Mouse (Mus musculus) left cerebral cortex, postnatal 4 days (tissue): ENCODE measurements around the gene Unc5b. TPM values are rescaled to one million over a fixed set of nuclear protein-coding genes. Genes with fewer than 3 reads are reported as not detected.
"Not testable (repeated sequence)": the region's sequence is repeated elsewhere in the genome, so short reads cannot be mapped to it uniquely, and the experiment has no call there.

Experiments used
- DNase-seq: peaks from one replicate; pipeline ENCODE4 v3.0.0-alpha.2; 2022
- intact Hi-C: fragments of 180-260 bp; cut with DNase I; formaldehyde crosslinking; loops from one replicate; pipeline ENCODE4 v1.15.1; 2025
- total RNA-seq, 2 experiments: library from RNA; stranded (reverse); gene quantifications; 2 replicates each; pipeline ENCODE4 v1.2.3; 2021

Gene Unc5b
- total RNA-seq, 2 experiments from 2014 or later: 7.2 to 9.1 TPM

- intact Hi-C loops: no loop called here
- DNase-seq: peak; percentile 96
Measured at GRCm38 (mm10) chr10:60760377-60760776, 71.0 kb downstream of the Unc5b start.

DNA sequence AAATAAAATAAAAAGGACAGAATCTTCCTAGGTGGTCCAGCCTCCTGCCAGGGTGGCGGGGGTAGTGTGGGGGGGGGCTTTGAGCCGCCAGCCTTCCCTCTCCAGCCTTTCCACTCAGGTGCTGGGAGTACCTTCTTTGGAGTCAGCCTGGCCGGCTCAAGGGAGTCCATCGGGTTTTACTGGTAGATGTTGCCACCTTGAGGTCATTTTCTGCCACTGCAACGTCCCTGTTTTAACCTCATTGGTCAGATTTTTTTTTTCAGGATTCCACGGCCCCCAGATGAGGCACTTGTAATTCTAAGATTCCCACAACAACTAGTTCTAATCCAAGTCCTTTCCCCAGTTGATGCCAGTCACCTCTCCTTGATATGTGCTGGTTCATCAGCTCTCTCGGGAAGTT lies 74.4 kb downstream of the Unc5b start:
- intact Hi-C loops: loop anchor here (5.0 kb wide), 1 partner anchor 450 kb away; no protein-coding TSS in a partner anchor
- DNase-seq: peak; percentile 75

DNA sequence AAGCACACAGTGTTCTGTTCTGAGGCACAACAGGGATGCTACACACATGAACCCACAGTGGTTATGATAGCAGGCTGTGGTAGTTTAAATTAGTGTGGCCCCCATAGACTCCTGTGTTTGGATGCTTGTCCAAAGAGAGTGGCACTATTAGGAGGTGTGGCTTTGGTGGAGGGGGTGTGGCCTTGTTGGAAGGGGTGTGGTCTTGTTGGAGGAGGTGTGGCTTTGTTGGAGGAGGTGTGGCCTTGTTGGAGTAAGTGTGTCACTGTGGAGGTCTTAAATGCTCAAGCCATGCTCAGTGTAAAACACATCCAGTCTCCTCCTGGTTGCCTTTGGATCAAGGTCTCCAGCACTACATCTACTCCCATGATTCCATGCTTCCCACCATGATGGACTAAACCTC lies 75.2 kb downstream of the Unc5b start:
- intact Hi-C loops: loop anchor here (5.0 kb wide), 1 partner anchor 449 kb away; no protein-coding TSS in a partner anchor
- no peak for DNase-seq

DNA sequence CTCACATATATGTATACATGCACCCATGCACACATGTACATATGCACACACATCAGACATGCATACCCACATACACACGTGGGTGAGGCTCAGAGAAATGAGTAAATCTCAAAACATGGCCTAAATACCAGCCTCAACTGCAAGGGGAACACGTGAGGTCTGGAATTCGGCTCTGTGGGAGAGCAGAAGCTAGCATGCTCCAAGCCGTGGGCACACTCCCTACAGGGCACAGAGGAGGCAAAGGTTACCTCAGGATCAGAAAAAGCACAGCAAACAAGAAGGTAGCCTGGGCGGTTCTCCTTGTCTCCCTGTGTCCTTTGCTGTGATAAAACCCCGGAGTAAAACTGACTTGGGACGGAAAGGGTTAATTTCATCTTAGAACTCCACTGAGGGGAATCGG lies 77.4 kb downstream of the Unc5b start:
- DNase-seq: no peak
- intact Hi-C loops: loop anchor here (5.0 kb wide), 1 partner anchor 347 kb away; no protein-coding TSS in a partner anchor

DNA sequence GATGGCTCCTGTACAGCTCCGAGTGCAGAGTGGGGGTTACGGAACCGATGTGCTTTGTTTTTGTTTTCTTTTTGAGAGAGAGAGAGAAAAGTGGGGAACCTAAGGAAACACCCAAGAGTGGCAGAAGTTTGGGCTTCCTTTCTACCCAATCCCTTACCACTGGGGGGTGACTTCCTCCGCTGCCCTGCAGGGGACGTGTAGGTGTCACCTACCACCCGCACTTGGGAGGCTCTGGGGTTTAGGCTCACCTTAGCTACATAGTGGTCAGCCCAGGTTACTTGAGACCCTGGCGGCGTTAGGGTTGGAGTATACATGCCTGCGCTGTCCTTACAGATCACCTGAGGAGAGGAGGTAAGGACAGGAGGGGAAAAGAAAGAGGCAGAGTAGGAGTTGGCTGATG lies 78.1 kb downstream of the Unc5b start:
- intact Hi-C loops: loop anchor here (5.0 kb wide), 1 partner anchor 346 kb away; no protein-coding TSS in a partner anchor
- no peak for DNase-seq

DNA sequence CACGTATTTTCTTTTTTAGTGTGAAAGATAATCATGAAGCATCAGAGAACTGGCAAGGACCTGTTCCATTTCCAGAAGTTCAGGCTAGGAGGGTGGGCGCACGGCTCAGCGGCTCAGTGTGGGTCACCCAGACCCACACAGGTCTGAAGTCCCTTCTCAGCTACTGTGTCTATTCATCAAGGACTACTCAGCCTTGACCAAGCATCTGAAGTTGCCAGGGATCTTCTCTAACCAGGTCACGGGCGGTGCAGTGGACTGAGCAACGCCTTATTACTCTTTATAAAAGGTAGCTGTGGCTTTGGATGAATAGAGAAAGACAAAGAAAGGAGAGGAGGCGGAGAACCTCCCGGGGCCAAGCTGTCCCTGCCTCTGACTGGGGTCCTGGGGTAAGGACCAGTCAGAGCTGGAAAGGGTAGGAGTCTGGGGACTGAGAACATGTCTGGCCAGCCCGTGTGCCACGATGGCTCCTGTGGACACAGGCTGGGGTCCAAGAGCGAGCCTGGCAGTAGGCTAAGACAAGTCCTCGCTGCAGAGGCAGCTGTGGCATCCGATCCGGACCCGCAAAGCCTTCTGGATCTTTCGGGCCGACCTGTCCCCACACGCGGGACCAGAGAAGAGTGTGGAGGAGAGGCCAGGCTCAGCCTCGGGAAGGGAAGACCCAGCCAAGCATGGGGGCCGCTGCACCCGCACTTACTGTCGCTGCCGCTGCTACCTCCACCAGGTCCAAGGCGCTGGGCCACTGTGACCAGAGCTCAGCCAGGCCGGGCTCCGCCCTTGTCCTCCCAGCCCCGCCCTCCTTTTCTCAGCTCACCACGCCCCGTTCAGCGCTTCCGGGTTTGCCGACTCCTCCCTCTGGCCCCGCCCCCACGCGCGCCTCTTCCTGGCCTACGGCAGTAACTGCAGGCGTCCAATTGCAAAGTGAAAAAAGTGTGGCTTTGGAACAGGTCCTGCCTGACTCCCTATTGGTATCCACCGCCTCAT lies 79.1 kb downstream of the Unc5b start, which contains the start of gene Slc29a3:
Gene Slc29a3 (minus strand): TSS at position 755 of the 981 bp plus-strand sequence.
- intact Hi-C loops: loop anchor here (5.0 kb wide), 1 partner anchor 345 kb away; no protein-coding TSS in a partner anchor
- peak; percentile 97 for DNase-seq

GRCm38 (mm10) chr10:60747667-60748212 lies 83.6 kb downstream of the Unc5b start:
- intact Hi-C loops: no loop called here
- DNase-seq: no peak

DNA sequence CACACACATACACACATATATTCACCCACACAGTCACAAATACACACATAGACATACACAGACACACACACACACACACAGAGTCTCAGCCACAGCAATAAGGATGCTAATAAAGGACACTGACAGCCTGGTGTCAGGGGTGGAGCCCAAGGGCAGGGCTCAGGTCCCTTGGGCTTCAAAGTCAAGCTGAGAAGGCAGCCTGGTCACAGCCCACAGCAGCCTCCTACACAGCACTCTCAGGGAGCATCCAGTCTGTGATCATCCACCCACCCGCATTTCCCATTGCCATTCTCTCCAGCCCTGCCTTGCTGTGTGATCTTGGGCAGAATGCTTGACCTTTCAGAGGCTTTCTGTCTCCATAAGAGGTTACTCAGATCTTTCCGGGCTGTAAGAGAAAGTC lies 84.9 kb downstream of the Unc5b start:
- intact Hi-C loops: no loop called here
- DNase-seq: no peak

DNA sequence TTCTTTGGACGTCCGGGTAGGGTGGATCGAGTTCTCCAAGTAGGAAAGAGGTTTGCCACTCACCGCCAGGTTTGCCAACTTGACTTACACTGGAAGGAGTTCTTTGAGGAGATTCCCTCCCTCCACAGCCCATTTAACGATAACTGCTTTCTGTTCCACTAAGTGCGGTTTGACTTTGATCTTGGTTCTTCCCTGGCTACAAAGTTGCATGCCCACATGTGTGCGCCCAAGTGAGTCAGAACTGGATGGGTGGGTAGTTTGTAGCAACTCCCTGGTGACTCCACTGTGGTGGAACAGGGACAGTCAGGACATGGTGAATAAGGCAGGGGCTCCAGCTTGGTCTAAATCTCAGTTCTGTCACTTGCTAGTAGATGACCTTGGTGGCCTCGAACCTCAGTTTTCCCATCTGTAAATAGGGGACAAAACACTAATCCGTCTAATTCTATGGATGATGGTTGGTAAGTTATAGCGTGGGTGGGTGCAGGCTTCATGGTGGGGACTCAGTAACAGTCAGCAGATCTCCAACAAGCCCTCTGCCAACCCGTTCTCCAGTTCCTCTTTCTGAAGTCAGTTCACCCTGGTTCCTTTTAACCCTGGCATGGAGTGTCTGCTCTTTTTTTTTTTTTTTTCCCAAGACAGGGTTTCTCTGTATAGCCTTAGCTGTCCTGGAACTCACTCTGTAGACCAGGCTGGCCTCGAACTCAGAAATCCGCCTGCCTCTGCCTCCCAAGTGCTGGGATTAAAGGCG lies 86.7 kb downstream of the Unc5b start:
- intact Hi-C loops: no loop called here
- no peak for DNase-seq

- intact Hi-C loops: no loop called here
- DNase-seq: no peak
Measured at GRCm38 (mm10) chr10:60743681-60744080, 87.7 kb downstream of the Unc5b start.

GRCm38 (mm10) chr10:60742942-60743341 lies 88.4 kb downstream of the Unc5b start:
- intact Hi-C loops: no loop called here
- no peak for DNase-seq

DNA sequence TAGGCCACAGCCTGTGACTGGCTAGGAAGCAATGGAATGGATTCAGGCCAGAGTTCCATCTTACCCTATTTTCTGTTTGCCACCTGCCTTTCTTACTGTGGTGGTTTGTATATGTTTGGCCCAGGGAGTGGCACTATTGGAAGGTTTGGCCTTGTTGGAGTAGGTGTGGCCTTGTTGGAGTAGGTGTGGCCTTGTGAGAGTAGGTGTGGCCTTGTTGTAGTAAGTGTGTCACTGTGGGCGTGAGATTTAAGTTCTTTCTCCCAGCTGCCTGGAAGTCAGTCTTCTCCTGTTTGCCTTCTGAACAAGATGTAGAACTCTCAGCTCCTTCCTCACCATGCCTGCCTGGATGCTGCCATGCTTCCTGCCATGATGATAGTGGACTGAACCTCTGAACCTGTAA lies 89.1 kb downstream of the Unc5b start:
- intact Hi-C loops, DNase-seq: not testable (repeated sequence)

DNA sequence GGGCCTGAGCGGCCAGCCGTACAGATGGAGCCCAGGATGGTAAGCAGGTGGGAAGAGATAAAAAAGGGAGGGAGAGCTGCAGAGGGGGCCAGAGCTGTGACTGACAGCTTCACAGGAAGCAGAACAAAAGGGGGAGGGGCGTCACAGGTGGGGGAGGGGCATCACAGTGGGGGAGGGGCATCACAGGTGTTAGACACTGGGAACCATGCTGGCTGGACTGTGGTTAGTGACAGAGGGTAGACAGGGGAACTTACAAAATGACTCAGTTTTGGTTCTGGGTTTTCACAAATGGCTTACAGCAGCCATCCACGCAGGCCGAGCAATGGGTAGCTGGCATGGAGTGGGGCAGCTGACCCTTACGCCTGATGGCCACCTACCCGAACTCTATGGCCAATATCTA lies 89.9 kb downstream of the Unc5b start:
- intact Hi-C loops: no loop called here
- DNase-seq: no peak

DNA sequence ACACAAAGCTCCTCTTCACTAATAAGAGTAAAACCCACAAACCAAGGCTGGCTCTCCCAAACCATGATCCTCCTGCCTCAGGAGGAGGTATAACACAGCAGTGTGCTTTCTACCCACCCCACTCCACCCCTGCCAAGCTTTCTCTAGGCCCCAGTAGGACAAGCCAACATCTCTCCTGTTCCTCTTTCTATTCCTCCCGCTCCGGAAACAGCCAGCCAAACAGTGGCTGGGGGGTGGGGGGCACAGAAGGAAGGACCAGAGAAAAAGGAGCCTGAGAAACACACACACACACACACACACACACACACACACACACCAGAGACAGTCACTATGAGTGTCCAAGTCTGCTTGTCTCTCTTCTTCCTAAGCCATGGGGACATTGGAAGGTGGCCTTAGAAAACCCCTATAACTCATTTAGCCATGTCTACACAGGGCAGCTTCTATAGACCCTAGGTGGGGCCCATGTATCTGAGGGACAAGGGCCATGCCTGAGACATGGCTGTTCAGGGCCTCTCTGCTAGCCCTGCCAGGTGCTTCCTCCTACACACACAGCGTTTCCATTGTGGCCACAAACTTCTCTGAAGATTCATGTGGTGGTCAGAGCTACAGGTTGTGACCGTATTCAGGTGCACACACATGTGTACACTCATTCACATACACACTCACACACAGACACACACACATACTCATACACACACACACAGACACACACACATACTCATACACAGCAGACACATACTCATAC lies 91.6 kb downstream of the Unc5b start:
- intact Hi-C loops: no loop called here
- no peak for DNase-seq

- intact Hi-C loops: no loop called here
- no peak for DNase-seq
Measured at GRCm38 (mm10) chr10:60737886-60738640, 93.3 kb downstream of the Unc5b start.

DNA sequence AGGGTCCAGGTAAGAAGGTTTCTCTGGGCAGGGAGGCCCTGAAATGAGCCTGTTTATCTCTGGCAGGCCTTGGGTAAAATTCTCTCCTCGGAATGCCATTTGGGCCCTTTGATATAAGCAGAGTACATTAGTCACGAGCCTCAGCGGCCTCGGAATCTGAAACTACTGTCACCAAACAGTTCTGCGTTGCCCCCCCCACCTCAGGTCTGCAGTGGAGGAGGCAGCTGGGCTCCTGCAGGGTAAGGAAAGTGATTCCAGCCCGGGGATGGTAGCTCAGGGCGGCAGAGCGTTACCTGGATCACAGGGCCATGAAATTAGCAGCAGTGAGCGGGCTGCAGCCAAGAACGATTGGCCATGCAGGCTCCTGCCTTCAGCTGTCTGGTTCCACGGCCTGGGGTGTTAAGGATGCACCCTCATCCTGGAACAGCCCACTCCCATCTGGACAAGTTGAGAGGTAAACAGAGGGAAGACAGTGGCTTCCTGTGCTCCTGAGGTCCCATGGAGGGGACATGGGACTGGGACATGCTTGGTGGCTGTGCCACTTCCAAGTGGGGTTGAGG lies 94.1 kb downstream of the Unc5b start:
- peak; percentile 26 for DNase-seq
- intact Hi-C loops: no loop called here

DNA sequence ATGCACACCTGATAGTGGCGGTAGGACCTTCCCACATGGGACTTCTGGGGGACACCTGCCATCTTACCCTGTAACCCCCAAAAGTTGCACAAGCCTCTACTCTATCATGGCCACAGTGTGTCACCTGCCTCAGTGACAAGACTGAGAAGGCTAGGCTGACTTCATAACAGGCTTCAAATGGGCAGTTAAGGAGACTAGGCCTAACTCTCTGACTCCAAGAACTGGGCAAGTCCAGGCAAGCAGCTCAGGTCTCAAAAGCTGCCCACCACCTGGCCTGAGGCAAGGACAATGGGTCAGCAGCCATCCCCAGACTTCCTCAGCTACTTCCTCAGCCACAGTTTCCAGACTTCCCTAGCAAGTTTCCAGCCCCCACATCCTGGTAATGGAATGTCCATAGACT lies 95.6 kb downstream of the Unc5b start:
- intact Hi-C loops: no loop called here
- no peak for DNase-seq

- DNase-seq: no peak
- intact Hi-C loops: no loop called here
Measured at GRCm38 (mm10) chr10:60733471-60733870, 97.9 kb downstream of the Unc5b start.

GRCm38 (mm10) chr10:60732397-60732861 lies 99.0 kb downstream of the Unc5b start:
- intact Hi-C loops: no loop called here
- DNase-seq: no peak
